Mouse (Mus musculus) CH12.LX (cell line): ENCODE data around the gene Lgi1. TPM values are rescaled to one million over a fixed set of nuclear protein-coding genes. Genes with fewer than 3 reads are reported as not detected.

Source experiments
- DNase-seq: peaks from one replicate; pipeline ENCODE4 v3.0.0-alpha.2; 2013; ENCODE audit errors: extremely low read depth
- H3K27ac ChIP-seq: 2 replicates; pipeline ENCODE4 v1.5.1; 2012; ENCODE audit warnings: low read depth, mild to moderate bottlenecking, control low read depth, moderate library complexity; ENCODE audit not compliant: insufficient read depth
- H3K27me3 ChIP-seq: replicated peaks from 2 replicates; pipeline ENCODE3; 2012; ENCODE audit warnings: inconsistent platforms
- H3K36me3 ChIP-seq, 2 experiments: replicated peaks in 1 of 2; 2 replicates each; pipeline versions ENCODE3 to v1.6.1; 2012; ENCODE audit warnings: inconsistent platforms in 1 of 2, low read length in 1 of 2, mild to moderate bottlenecking in 1 of 2, mixed read lengths in 1 of 2, moderate library complexity in 1 of 2; ENCODE audit not compliant: control insufficient read depth in 1 of 2, insufficient read depth in 1 of 2
- H3K4me1 ChIP-seq, 2 experiments: 2 replicates each; pipeline ENCODE4 v1.6.1; 2012; ENCODE audit warnings: inconsistent platforms in 1 of 2, moderate library complexity in 1 of 2; ENCODE audit not compliant: insufficient read depth in 2 of 2, control insufficient read depth in 1 of 2
- H3K4me2 ChIP-seq: 2 replicates; pipeline ENCODE4 v1.6.1; 2012; ENCODE audit warnings: low read depth, mild to moderate bottlenecking, control low read depth; ENCODE audit not compliant: poor library complexity, insufficient read depth, severe bottlenecking
- H3K4me3 ChIP-seq, 3 experiments: fragments of 150-350 bp in 1 of 3; sonication (generic) in 1 of 3; replicated peaks in 1 of 3; 2 replicates each; pipeline versions ENCODE3 to v1.5.1; 2011 to 2012; ENCODE audit warnings: low read depth in 2 of 3, low read length in 2 of 3, mild to moderate bottlenecking in 2 of 3, moderate library complexity in 2 of 3, control low read depth in 1 of 3, improper control_type of control experiment in 1 of 3, inconsistent platforms in 1 of 3, mixed read lengths in 1 of 3; ENCODE audit not compliant: poor library complexity in 1 of 3
- H3K79me2 ChIP-seq: replicated peaks from 2 replicates; pipeline ENCODE4 v1.6.1; 2012; ENCODE audit warnings: mild to moderate bottlenecking, moderate library complexity; ENCODE audit not compliant: control insufficient read depth, poor library complexity, insufficient read depth, severe bottlenecking; ENCODE audit errors: extremely low read depth
- H3K9ac ChIP-seq: 2 replicates; pipeline ENCODE4 v1.6.1; 2012; ENCODE audit warnings: low read depth, mild to moderate bottlenecking, control low read depth, moderate library complexity; ENCODE audit not compliant: insufficient read depth
- H3K9me3 ChIP-seq: replicated peaks from 2 replicates; pipeline ENCODE3; 2012; ENCODE audit warnings: low read length, inconsistent platforms, mixed read lengths
- CTCF ChIP-seq, 2 experiments: IDR thresholded peaks in 1 of 2; conservative IDR thresholded peaks in 1 of 2; 2 replicates each; pipeline ENCODE4 v1.5.1; 2011 to 2012; ENCODE audit warnings: low read depth in 2 of 2, low read length in 2 of 2, improper control_type of control experiment in 1 of 2, inconsistent platforms in 1 of 2, mild to moderate bottlenecking in 1 of 2, moderate library complexity in 1 of 2
- ETS1 ChIP-seq: conservative IDR thresholded peaks from 2 replicates; pipeline ENCODE4 v1.6.1; 2012; ENCODE audit warnings: low read depth, mild to moderate bottlenecking, inconsistent platforms, low read length, improper control_type of control experiment, moderate library complexity
- HCFC1 ChIP-seq: IDR thresholded peaks from 2 replicates; pipeline ENCODE4 v1.6.1; 2012; ENCODE audit warnings: low read depth, mild to moderate bottlenecking, inconsistent platforms, low read length, improper control_type of control experiment
- IRF4 ChIP-seq: IDR thresholded peaks from 2 replicates; pipeline ENCODE4 v1.6.1; 2014; ENCODE audit warnings: low read depth, mild to moderate bottlenecking, inconsistent platforms, low read length, improper control_type of control experiment
- KAT2A ChIP-seq: IDR thresholded peaks from 2 replicates; pipeline ENCODE4 v1.6.1; 2012; ENCODE audit warnings: low read length, improper control_type of control experiment, inconsistent platforms; ENCODE audit not compliant: insufficient replicate concordance
- MAFK ChIP-seq: IDR thresholded peaks from 2 replicates; pipeline ENCODE4 v1.6.1; 2011; ENCODE audit warnings: low read length, improper control_type of control experiment; ENCODE audit not compliant: insufficient replicate concordance
- MAZ ChIP-seq: IDR thresholded peaks from 2 replicates; pipeline ENCODE4 v1.6.1; 2012; ENCODE audit warnings: low read depth, mild to moderate bottlenecking, inconsistent platforms, low read length, improper control_type of control experiment, moderate library complexity
- MEF2A ChIP-seq: IDR thresholded peaks from 2 replicates; pipeline ENCODE4 v1.6.1; 2014; ENCODE audit warnings: low read depth, mild to moderate bottlenecking, inconsistent platforms, low read length, improper control_type of control experiment, borderline replicate concordance
- NELFE ChIP-seq: IDR thresholded peaks from 2 replicates; pipeline ENCODE4 v1.6.1; 2011; ENCODE audit warnings: low read depth, low read length, improper control_type of control experiment
- PAX5 ChIP-seq: IDR thresholded peaks from 2 replicates; pipeline ENCODE4 v1.6.1; 2012; ENCODE audit warnings: low read length, inconsistent platforms, mixed read lengths
- POLR2AphosphoS2 ChIP-seq: IDR thresholded peaks from 2 replicates; pipeline ENCODE4 v1.6.1; 2011; ENCODE audit warnings: low read depth, low read length, improper control_type of control experiment
- RAD21 ChIP-seq: IDR thresholded peaks from 2 replicates; pipeline ENCODE4 v1.6.1; 2011; ENCODE audit warnings: low read depth, mild to moderate bottlenecking, low read length, improper control_type of control experiment, moderate library complexity
- RCOR1 ChIP-seq: conservative IDR thresholded peaks from 2 replicates; pipeline ENCODE4 v1.6.1; 2012; ENCODE audit warnings: low read depth, mild to moderate bottlenecking, inconsistent platforms, low read length, improper control_type of control experiment
- SIN3A ChIP-seq: IDR thresholded peaks from 2 replicates; pipeline ENCODE4 v1.6.1; 2012; ENCODE audit warnings: low read length, improper control_type of control experiment, inconsistent platforms
- TCF12 ChIP-seq: IDR thresholded peaks from 2 replicates; pipeline ENCODE4 v1.6.1; 2014; ENCODE audit warnings: low read depth, mild to moderate bottlenecking, inconsistent platforms, low read length, improper control_type of control experiment
- UBTF ChIP-seq: IDR thresholded peaks from 2 replicates; pipeline ENCODE4 v1.6.1; 2012; ENCODE audit warnings: low read depth, mild to moderate bottlenecking, inconsistent platforms, low read length, improper control_type of control experiment, moderate library complexity
- USF2 ChIP-seq: conservative IDR thresholded peaks from 2 replicates; pipeline ENCODE4 v1.6.1; 2011; ENCODE audit warnings: low read depth, low read length, improper control_type of control experiment
- ZC3H11A ChIP-seq: IDR thresholded peaks from 2 replicates; pipeline ENCODE4 v1.6.1; 2012; ENCODE audit warnings: low read depth, mild to moderate bottlenecking, inconsistent platforms, low read length, improper control_type of control experiment
- ZNF384 ChIP-seq: IDR thresholded peaks from 2 replicates; pipeline ENCODE4 v1.6.1; 2012; ENCODE audit warnings: low read depth, low read length, improper control_type of control experiment, inconsistent platforms
- dilution Hi-C: fragments of 300-500 bp; cut with MboI; formaldehyde crosslinking; loops from 2 replicates; pipeline ENCODE4 v1.14.3; 2020; ENCODE audit warnings: low sequenced_read_pairs; ENCODE audit not compliant: extremely low pct_unique_long_range_greater_than_20kb, extremely low pct_ligation_motif_present
- in situ Hi-C: fragments of 300-500 bp; cut with MboI; formaldehyde crosslinking; loops from 3 replicates; pipeline ENCODE4 v1.14.3; 2019; ENCODE audit warnings: low sequenced_read_pairs, low pct_ligation_motif_present, low pct_unique_long_range_greater_than_20kb, mixed read lengths
- polyA plus RNA-seq: library from polyadenylated mRNA; unstranded; fragments of >175 nt; gene quantifications from 2 replicates; pipeline ENCODE4 v1.2.1, GENCODE M21; 2012; ENCODE audit warnings: low read depth; ENCODE audit not compliant: insufficient read length
- total RNA-seq, 2 experiments: library from RNA; depleted of rRNA; stranded (reverse); fragments of 300-350 nt in 1 of 2; fragments of >200 nt in 1 of 2; gene quantifications; 2 replicates each; pipeline ENCODE4 v1.2.3; 2012 to 2014

Lgi1 gene
- total and polyA plus RNA-seq, 3 experiments, result 0.20 TPM; not detected in 2

DNA sequence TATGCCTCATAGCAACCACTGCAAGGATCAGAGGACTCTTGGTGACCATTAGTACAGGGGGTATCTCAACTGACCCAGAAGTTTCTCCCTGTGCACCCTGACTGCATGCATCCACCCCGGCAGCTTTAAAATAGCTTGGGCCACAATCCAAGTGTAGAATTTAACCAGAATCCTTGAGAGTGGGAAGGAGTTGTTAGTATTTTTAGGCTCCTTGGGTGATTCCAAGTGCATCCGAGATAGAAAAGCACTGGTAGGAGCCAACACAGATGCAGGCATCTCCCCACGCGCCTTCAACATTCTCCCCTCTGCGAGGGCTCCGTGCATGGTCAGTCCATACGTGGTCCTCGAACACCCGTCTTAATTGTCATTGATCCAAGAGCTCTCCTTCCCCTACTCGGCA is 15.9 kb downstream of the Lgi1 start:
- no peak overlapping the region for H3K9ac ChIP-seq
- H3K27me3 ChIP-seq, result no peaks in the 10 kb centered on the region
- dilution Hi-C loops, result no loop called here
- no peaks in the 10 kb centered on the region for H3K9me3 ChIP-seq
- H3K4me1 ChIP-seq, result peaks cover 0 to 4% of the 10 kb centered on the region in 2 experiments; a peak in 1 of 4 replicates
- in situ Hi-C loops, result no loop called here
- no peaks in the 10 kb centered on the region for H3K36me3 ChIP-seq
- H3K4me3 ChIP-seq, result no peak overlapping the region
- no peak overlapping the region for H3K27ac ChIP-seq
- no peaks in the 10 kb centered on the region for H3K79me2 ChIP-seq
- no peak for DNase-seq
- TF ChIP-seq TCF12, result no peak
- no peak for TF ChIP-seq USF2
- TF ChIP-seq CTCF (conservative IDR thresholded peaks at IDR 0.05 in 1 of 2, IDR thresholded peaks at IDR 0.05 in 1 of 2; ENCODE audit: low read depth in 2 of 2, low read length in 2 of 2), result no peak
- TF ChIP-seq SIN3A, result no peak
- no peak for TF ChIP-seq ZC3H11A
- no peak for TF ChIP-seq HCFC1
- no peak for TF ChIP-seq PAX5
- no peak for TF ChIP-seq RAD21
- no peak for TF ChIP-seq MEF2A
- no peak for TF ChIP-seq RCOR1
- TF ChIP-seq NELFE, result no peak
- TF ChIP-seq IRF4, result no peak
- no peak overlapping the region for H3K4me2 ChIP-seq

DNA sequence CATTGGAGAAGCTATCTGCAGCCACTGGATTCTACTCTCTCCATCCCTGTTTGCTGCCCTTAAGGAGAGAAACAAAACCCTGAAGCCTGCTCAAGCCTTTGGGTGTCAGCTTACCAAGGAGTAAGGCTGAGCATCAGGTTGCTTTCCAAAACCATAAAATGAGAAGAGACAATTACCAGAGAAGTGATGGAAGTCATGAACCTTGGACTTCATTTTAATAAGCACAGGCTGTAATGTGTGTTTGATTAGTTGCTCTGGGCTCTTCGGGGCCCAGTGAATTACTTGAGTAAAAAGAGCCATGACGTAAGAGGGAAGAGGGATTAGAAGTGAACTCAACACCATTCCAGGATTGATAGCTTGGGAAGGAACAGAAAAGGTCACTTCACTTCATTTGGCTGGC is 18.1 kb downstream of the Lgi1 start:
- dilution Hi-C loops, result no loop called here
- no peak overlapping the region for H3K4me2 ChIP-seq

DNA sequence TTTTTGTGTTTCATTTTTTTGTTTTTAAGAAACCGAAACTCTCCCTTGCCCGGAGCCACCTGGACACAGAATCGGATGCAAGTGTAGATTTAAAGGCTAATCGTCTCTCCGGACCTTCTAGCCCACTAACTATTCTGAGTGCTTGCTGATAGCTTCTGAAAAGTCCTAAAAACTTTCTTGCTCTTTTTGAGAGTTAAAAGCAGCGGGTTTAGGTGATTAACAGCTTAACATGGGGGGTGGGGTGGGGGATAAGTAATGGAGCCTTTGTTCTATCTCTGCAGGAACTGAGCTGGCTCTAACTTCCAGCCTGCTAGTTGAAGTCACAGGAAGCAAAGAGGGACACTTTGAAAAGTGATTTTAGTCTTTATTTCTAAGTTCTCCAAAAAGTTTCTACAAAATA is 24.2 kb downstream of the Lgi1 start:
- no peak for TF ChIP-seq HCFC1
- TF ChIP-seq IRF4, result no peak
- TF ChIP-seq POLR2AphosphoS2, result no peak
- TF ChIP-seq MAFK, result no peak
- TF ChIP-seq UBTF, result no peak
- TF ChIP-seq ETS1, result no peak
- no peak for TF ChIP-seq TCF12
- TF ChIP-seq ZC3H11A, result no peak
- no peak for TF ChIP-seq KAT2A
- no peak for TF ChIP-seq MAZ
- TF ChIP-seq CTCF (conservative IDR thresholded peaks at IDR 0.05 in 1 of 2, IDR thresholded peaks at IDR 0.05 in 1 of 2; ENCODE audit: low read depth in 2 of 2, low read length in 2 of 2), result no peak
- TF ChIP-seq ZNF384, result no peak
- peaks cover 2% of the 10 kb centered on the region for H3K9me3 ChIP-seq
- no peaks in the 10 kb centered on the region for H3K27me3 ChIP-seq
- H3K27ac ChIP-seq, result no peak overlapping the region
- no peak overlapping the region for H3K4me3 ChIP-seq
- no peaks in the 10 kb centered on the region for H3K36me3 ChIP-seq
- no peak overlapping the region for H3K9ac ChIP-seq
- H3K4me1 ChIP-seq, result no peaks in the 10 kb centered on the region
- in situ Hi-C loops (no loop called here), dilution Hi-C loops (no loop called here)
- H3K79me2 ChIP-seq, result no peaks in the 10 kb centered on the region
- DNase-seq, result no peak
- H3K4me2 ChIP-seq, result peak overlapping the region; percentile 36

More for the DNA sequence above, 18.1 kb downstream of the Lgi1 start:
- TF ChIP-seq RAD21 (no peak), CTCF (conservative IDR thresholded peaks at IDR 0.05 in 1 of 2, IDR thresholded peaks at IDR 0.05 in 1 of 2; ENCODE audit: low read depth in 2 of 2, low read length in 2 of 2) (no peak), MAZ (no peak), MAFK (no peak)
- Histone ChIP-seq H3K27me3 (no peaks in the 10 kb centered on the region), H3K36me3 (no peaks in the 10 kb centered on the region), H3K27ac (no peak overlapping the region), H3K4me3 (no peak overlapping the region), H3K9ac (no peak overlapping the region), H3K4me1 (no peaks in the 10 kb centered on the region), H3K79me2 (no peaks in the 10 kb centered on the region), H3K9me3 (peaks cover 2% of the 10 kb centered on the region)
- no peak for DNase-seq
- in situ Hi-C loops, result no loop called here
